Mouse (Mus musculus): ENCODE results near the gene Olfr311.

Gene Olfr311

GRCm38 (mm10) chr11:58870961-58871360 lies 31.9 kb downstream of the Olfr311 start:
- DNase-seq (ENCODE audit: low spot score in 2 of 2): no peak

DNA sequence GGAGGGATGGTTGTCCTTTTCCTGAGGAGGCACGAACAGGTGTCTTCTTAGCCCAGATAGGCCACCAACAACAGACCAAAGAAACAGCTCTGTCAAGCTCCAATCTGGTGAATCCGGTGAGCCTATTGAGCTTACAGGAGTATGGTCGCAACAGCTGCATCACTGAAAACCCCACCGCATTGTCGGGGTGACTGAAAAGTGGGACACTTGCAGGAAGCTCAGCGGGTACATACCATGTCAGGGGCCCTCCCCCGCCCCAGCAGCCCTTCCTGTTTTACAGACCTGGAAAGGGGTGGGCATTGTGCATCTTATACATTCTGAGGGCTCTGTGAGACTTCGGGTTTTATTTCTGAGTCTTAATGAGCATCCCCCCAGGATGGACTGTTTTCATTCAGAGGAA lies 44.7 kb downstream of the Olfr311 start:
- no peak for DNase-seq (ENCODE audit: low spot score in 2 of 2)

GRCm38 (mm10) chr11:58890511-58890910 lies 51.5 kb downstream of the Olfr311 start:
- no peak for DNase-seq (ENCODE audit: low spot score in 2 of 2)

Data from natural killer cell, adult 2 months (primary cell).